Mouse (Mus musculus) forebrain, embryonic 14.5 days (tissue): ENCODE data around the gene Arhgap32. TPM values are rescaled to one million over a fixed set of nuclear protein-coding genes. Genes with fewer than 3 reads are reported as not detected.
"Not testable (repeated sequence)": the region's sequence is repeated elsewhere in the genome, so short reads cannot be mapped to it uniquely, and the experiment has no call there.

Experiments used
- ATAC-seq: fragments of 200-750 bp; cut with Nextera tagmentation; 2 replicates; pipeline ENCODE4 v1.8.0; 2017; ENCODE audit warnings: mild to moderate bottlenecking, moderate library complexity
- DNase-seq: peaks from one replicate; pipeline ENCODE4 v3.0.0-alpha.2; 2015; ENCODE audit warnings: low spot score
- H3K27ac ChIP-seq: fragments of 300-500 bp; sonication (generic); 2 replicates; pipeline ENCODE4 v1.5.1; 2014; ENCODE audit warnings: low read depth, mild to moderate bottlenecking, control low read depth, low read length, moderate library complexity
- H3K27me3 ChIP-seq: fragments of 300-500 bp; sonication (generic); replicated peaks from 2 replicates; pipeline ENCODE4 v1.6.1; 2014; ENCODE audit warnings: low read length, control low read depth, mixed read lengths; ENCODE audit not compliant: control insufficient read depth, insufficient read depth
- H3K36me3 ChIP-seq: fragments of 300-500 bp; sonication (generic); 2 replicates; pipeline ENCODE4 v1.6.1; 2014; ENCODE audit warnings: low read length, control low read depth; ENCODE audit not compliant: control insufficient read depth, insufficient read depth
- H3K4me1 ChIP-seq: fragments of 300-500 bp; sonication (generic); 2 replicates; pipeline ENCODE4 v1.6.1; 2014; ENCODE audit warnings: antibody characterized with exemption, low read length, control low read depth; ENCODE audit not compliant: control insufficient read depth, insufficient read depth
- H3K4me2 ChIP-seq: fragments of 300-500 bp; sonication (generic); 2 replicates; pipeline ENCODE4 v1.6.1; 2014; ENCODE audit warnings: mild to moderate bottlenecking, control low read depth, low read length
- H3K4me3 ChIP-seq: fragments of 300-500 bp; sonication (generic); 2 replicates; pipeline ENCODE4 v1.5.1; 2014; ENCODE audit warnings: low read depth, low read length, control low read depth
- H3K9ac ChIP-seq: fragments of 300-500 bp; sonication (generic); 2 replicates; pipeline ENCODE4 v1.6.1; 2014; ENCODE audit warnings: mild to moderate bottlenecking, low read length, control low read depth, moderate library complexity
- H3K9me3 ChIP-seq: fragments of 300-500 bp; sonication (generic); replicated peaks from 2 replicates; pipeline ENCODE4 v1.6.1; 2016; ENCODE audit warnings: low read length, control low read depth, mixed read lengths; ENCODE audit not compliant: control insufficient read depth
- WGBS: fragments of 180-500 bp; shearing (Covaris S2); extraction: QIAGEN DNeasy Blood & Tissue Kit; methylation state at CpG from one replicate; pipeline ENCODE4 v1.1.7; 2014; 5-methylcytosine and 5-hydroxymethylcytosine counted together
- polyA plus RNA-seq: library from polyadenylated mRNA; unstranded; fragments of >200 nt; fragmentation: Nextera tagmentation; extraction: Ambion mirVana; gene quantifications from 2 replicates; pipeline ENCODE4 v1.2.1, GENCODE M21; 2014

The Arhgap32 gene
- polyA plus RNA-seq, 1 experiment from 2014 or later: 10.0 TPM

DNA sequence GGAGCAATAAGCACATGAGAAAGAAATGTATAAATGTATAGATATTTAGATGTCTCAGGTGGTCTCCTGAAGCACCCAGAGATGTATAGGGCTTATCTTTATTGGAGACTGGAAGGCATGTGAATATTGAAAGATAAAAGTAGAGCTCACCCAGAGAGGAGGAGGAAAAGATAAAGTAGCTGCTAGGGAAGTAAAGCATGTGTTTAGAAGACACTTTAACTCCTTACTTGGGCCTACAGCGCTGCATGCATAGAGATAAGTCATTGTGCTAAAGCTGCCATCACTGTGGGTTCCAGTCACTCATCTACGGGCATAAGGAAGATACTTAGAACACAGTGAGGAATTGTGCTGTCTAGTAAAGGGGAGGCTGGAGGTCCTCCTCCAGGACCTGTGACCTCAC lies 46.9 kb downstream of the Arhgap32 start:
- Histone ChIP-seq H3K4me3 (no peak overlapping the region), H3K4me2 (no peak overlapping the region), H3K9ac (no peak overlapping the region), H3K9me3 (no peaks in the 10 kb centered on the region), H3K27me3 (no peaks in the 10 kb centered on the region), H3K27ac (no peak overlapping the region), H3K36me3 (no peaks in the 10 kb centered on the region), H3K4me1 (no peaks in the 10 kb centered on the region)
- WGBS: 88% methylated on average over 2 of the region's 2 CpGs
- ATAC-seq (no peak), DNase-seq (no peak)

DNA sequence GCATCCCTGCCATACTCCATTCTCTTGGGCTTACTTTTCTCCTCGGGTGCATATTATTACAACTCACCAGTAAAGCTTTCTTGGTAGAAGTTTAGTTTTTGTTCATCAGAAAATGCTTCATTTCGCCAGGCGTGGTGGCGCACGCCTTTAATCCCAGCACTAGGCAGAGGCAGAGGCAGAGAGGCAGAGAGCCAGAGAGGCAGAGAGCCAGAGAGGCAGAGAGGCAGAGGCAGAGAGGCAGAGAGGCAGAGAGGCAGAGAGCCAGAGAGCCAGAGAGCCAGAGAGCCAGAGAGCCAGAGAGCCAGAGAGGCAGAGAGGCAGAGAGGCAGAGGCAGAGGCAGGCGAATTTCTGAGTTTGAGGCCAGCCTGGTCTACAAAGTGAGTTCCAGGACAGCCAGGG lies 47.9 kb downstream of the Arhgap32 start:
- 71% methylated on average over 6 of the region's 6 CpGs for whole genome bisulfite sequencing
- H3K9ac ChIP-seq, H3K27ac ChIP-seq, H3K27me3 ChIP-seq, H3K36me3 ChIP-seq, H3K4me3 ChIP-seq, H3K4me1 ChIP-seq, H3K4me2 ChIP-seq, H3K9me3 ChIP-seq, ATAC-seq: not testable (repeated sequence)
- peak; percentile 24 for DNase-seq

DNA sequence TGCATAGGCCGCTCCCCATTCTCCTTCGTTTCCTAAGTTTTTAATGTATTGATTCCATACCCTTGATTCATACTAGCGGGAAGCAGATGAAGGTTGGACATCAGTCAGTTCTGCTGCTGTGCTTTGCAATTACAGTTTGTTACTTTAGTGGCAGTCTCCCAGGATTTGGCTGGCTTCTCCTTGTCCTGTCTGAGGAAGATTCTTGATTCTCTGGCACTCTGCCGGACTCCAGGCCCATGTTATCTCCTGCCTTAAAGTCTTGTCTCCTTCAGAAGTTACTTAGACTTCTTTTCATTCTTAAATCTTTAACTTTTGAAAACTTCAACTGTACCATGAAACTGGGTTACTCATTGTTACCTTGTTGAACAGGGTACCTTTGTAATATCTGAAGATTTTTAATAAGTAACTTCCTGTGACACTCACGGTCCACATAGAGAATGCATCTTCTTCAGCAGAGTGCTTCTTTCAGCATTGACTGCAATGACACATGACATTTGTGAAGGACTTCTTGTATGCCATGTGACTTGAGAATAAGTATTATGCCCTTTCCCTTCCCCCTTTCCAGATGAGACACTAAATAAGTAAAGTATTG lies 52.7 kb downstream of the Arhgap32 start:
- WGBS: 93% methylated on average over 5 of the region's 5 CpGs
- no peak overlapping the region for H3K27ac ChIP-seq
- ATAC-seq: no peak
- DNase-seq: no peak
- no peaks in the 10 kb centered on the region for H3K27me3 ChIP-seq
- 0 out of 2 replicates have a peak, but pooled peaks cover 3% of the 10 kb centered on the region for H3K36me3 ChIP-seq
- no peak overlapping the region for H3K4me2 ChIP-seq
- no peak overlapping the region for H3K9ac ChIP-seq
- no peak overlapping the region for H3K4me3 ChIP-seq
- no peaks in the 10 kb centered on the region for H3K4me1 ChIP-seq
- no peaks in the 10 kb centered on the region for H3K9me3 ChIP-seq

DNA sequence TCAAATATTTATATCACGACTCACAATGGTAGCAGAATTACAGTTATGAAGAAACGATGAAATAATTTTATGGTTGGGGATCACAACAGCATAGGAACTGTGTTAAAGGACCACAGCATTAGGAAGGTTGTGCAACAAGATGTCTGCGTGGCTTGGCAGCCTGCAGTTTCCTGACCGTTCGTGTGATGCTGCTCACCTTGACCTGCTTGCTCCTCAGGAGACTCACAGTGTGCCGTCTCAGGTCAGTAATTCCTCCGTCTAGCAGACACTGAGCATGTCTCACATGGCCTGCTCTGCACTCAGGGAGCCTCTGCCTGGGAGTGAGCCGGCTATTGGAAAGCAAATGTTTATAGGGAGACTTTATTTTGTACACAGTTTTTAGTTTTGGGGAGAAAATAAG lies 54.8 kb downstream of the Arhgap32 start:
- ATAC-seq: no peak
- Histone ChIP-seq H3K27me3 (no peaks in the 10 kb centered on the region), H3K4me3 (no peak overlapping the region), H3K36me3 (0 out of 2 replicates have a peak, but pooled peaks cover 3% of the 10 kb centered on the region), H3K4me1 (no peaks in the 10 kb centered on the region), H3K27ac (no peak overlapping the region), H3K9me3 (no peaks in the 10 kb centered on the region), H3K4me2 (no peak overlapping the region), H3K9ac (no peak overlapping the region)
- 91% methylated on average over 8 of the region's 8 CpGs for WGBS
- no peak for DNase-seq

DNA sequence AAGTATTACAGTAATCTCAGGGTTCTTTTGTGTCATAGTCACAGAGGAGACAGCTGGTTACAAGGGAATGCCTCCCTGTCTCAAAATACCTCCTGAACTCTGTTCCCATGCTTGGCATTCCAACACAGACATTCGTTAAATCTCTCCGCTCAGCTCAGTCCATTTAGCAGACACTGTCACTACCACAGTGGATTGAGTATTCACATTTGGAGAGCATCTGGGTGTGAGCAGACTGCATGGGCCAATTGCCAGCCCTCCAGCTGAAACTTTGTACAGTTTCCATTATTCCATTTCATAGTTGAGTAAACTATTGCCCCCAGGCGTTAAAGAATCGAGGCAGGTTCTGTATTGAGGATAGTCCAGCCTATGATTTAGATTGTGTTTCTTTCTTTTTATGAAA lies 60.7 kb downstream of the Arhgap32 start:
- 0 out of 2 replicates have a peak, but pooled peaks have one; percentile 46 for ATAC-seq

DNA sequence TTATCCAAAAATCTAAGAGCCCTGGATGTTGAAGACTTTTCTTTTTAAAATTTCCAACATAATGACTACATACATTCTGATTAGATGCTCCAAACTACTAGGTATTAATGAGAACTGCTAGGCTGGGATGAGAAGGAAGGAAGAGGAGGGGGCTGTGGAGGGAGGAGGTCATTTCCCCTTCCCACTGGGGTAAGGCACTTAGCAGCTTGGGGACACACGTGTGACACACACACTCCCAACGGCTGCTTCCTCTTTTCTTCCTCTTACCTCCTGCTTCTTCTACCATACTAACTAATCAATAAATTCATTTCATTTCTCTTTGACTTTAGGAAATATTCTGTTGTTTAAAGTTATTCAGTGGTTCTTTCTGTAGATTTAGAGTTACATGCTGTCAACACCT lies 65.2 kb downstream of the Arhgap32 start:
- Histone ChIP-seq H3K27ac (no peak overlapping the region), H3K4me2 (no peak overlapping the region), H3K9ac (no peak overlapping the region), H3K4me3 (no peak overlapping the region), H3K36me3 (peaks cover 12% of the 10 kb centered on the region; the same call in 1 of the 2 replicates), H3K27me3 (no peaks in the 10 kb centered on the region), H3K4me1 (peaks cover 3% of the 10 kb centered on the region), H3K9me3 (no peaks in the 10 kb centered on the region)
- WGBS: 70% methylated on average over 2 of the region's 2 CpGs
- DNase-seq: no peak
- no peak for ATAC-seq

More for the DNA sequence above, 60.7 kb downstream of the Arhgap32 start:
- H3K36me3 ChIP-seq: 0 out of 2 replicates have a peak, but pooled peaks cover 3% of the 10 kb centered on the region
- H3K27me3 ChIP-seq: no peaks in the 10 kb centered on the region
- peak; percentile 54 for DNase-seq
- peaks cover 3% of the 10 kb centered on the region for H3K4me1 ChIP-seq
- no peak overlapping the region for H3K9ac ChIP-seq
- no peaks in the 10 kb centered on the region for H3K9me3 ChIP-seq
- H3K4me2 ChIP-seq: no peak overlapping the region
- H3K4me3 ChIP-seq: no peak overlapping the region
- no peak overlapping the region for H3K27ac ChIP-seq
- WGBS: 44% methylated on average over 4 of the region's 4 CpGs

DNA sequence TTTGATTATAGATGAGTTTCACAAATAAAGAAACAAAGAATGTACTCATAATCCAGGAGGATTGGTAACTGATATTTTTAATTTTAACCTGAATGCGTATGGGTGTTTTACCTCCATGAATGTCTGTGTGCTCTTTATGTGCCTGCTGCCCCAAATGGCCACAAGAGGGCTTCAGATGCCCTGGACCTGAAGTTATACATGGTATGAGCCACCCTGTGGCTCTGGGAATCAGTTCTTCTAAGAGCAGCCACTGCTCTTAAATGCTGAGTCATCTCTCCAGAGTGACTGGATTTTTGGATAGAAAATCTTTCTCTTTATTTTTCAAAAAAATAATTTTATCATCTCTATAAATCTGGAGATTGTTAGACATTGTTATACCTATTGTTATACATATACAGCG lies 70.6 kb downstream of the Arhgap32 start:
- H3K36me3 ChIP-seq: peaks cover 19% of the 10 kb centered on the region; the same call in 1 of the 2 replicates
- WGBS: 92% methylated on average over 2 of the region's 2 CpGs
- H3K9ac ChIP-seq: no peak overlapping the region
- no peak overlapping the region for H3K27ac ChIP-seq
- H3K9me3 ChIP-seq: no peaks in the 10 kb centered on the region
- peak; percentile 28 for DNase-seq
- no peak for ATAC-seq
- no peaks in the 10 kb centered on the region for H3K4me1 ChIP-seq
- H3K4me2 ChIP-seq: no peak overlapping the region
- no peaks in the 10 kb centered on the region for H3K27me3 ChIP-seq
- H3K4me3 ChIP-seq: no peak overlapping the region

DNA sequence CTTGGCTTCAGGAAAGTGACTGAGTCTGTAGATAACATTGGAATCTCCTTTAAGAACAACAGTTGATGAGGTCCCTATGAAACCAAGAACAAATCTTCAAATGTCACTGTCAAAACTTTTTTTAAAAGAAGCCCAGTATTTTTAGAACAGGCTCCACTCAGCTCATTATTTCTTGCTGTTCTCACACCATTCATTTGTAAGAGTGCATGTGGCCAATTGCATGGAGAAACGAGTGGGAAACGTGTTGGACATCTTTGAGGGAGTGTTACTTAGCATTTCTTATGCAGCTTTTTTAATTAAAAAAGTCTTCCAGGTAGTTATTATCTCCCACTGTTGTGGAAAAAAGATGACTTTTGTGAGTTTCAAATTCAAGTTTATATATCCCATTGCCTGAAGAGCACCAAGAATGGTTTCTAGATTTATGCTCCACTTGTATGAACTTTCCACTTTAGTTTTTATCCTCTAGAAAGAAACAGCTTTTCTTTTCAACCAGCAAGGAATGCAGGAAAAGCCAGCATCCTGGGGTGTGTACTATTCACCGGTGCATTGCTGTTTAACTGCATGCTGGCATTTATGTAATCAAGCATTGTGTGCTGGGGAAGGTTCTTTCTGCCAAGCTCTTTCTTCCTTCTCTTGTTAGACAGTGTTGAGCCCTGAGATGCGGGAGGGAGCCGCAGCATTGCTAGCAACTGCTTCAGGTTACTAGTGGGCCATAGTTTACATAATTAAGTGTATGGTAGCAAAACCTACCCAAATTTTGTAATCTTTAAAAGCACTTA lies 76.5 kb downstream of the Arhgap32 start:
- Histone ChIP-seq H3K9ac (no peak overlapping the region), H3K4me1 (0 out of 2 replicates have a peak, but pooled peaks cover 2% of the 10 kb centered on the region), H3K4me3 (no peak overlapping the region), H3K9me3 (no peaks in the 10 kb centered on the region), H3K27me3 (no peaks in the 10 kb centered on the region), H3K4me2 (no peak overlapping the region), H3K36me3 (0 out of 2 replicates have a peak, but pooled peaks cover 4% of the 10 kb centered on the region), H3K27ac (no peak overlapping the region)
- 6% methylated on average over 5 of the region's 5 CpGs for WGBS
- no peak for ATAC-seq
- peak; percentile 30 for DNase-seq

DNA sequence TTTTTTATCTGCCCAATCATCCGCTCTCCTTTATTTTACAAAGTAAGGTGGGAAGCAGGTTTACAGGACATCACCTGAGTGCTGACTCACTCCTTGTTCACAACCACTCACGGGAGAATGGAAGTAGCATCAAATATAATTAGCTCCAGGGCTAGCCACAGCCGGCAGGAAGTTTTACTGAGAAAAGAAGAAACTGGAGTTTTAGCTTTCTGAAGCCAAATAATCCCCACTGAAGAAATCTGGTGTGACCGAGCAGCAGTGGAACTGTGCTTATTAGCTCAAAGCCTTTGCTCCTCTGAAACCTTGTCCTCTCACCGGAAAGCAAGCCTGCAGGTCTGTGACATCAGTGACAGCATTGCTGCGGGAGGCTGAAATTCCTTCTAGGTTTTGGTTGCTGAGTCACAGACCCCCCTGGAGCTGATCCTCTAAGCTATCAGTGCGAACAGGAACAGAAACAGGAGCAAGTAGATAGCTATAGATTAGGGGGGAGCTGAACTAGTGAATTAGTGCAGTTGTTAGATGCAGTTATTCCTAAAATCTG lies 88.6 kb downstream of the Arhgap32 start:
- no peak for ATAC-seq
- 59% methylated on average over 7 of the region's 7 CpGs for WGBS

More for the DNA sequence above, 88.6 kb downstream of the Arhgap32 start:
- no peak overlapping the region for H3K4me2 ChIP-seq
- no peaks in the 10 kb centered on the region for H3K4me1 ChIP-seq
- no peaks in the 10 kb centered on the region for H3K9me3 ChIP-seq
- no peaks in the 10 kb centered on the region for H3K36me3 ChIP-seq
- H3K27me3 ChIP-seq: no peaks in the 10 kb centered on the region
- H3K4me3 ChIP-seq: no peak overlapping the region
- DNase-seq: no peak
- no peak overlapping the region for H3K27ac ChIP-seq
- H3K9ac ChIP-seq: no peak overlapping the region
